Mouse (Mus musculus) midbrain, embryonic 10.5 days (tissue): ENCODE results near the gene Tdg. TPM values are rescaled to one million over a fixed set of nuclear protein-coding genes. Genes with fewer than 3 reads are reported as not detected.

Experiments used
- polyA plus RNA-seq: library from polyadenylated mRNA; unstranded; fragments of >200 nt; fragmentation: Nextera tagmentation; extraction: Ambion mirVana; gene quantifications from 2 replicates; pipeline ENCODE4 v1.2.1, GENCODE M21; 2016

Tdg gene
- polyA plus RNA-seq, 1 experiment from 2014 or later, result 288 TPM

Other genes with a start within 250 kb of the Tdg start
- gene Gm1553, start 137.2 kb upstream of the Tdg start, polyA plus RNA-seq, result not detected in 2 replicates
- gene 1190007I07Rik, start 6.6 kb upstream of the Tdg start, polyA plus RNA-seq, result 35.7 and 43.3 TPM in 2 replicates
- gene Glt8d2, start 60.8 kb downstream of the Tdg start, polyA plus RNA-seq, result 2.2 and 2.3 TPM in 2 replicates
- 25.6 and 27.2 TPM in 2 replicates for gene Hcfc2, start 66.3 kb downstream of the Tdg start, polyA plus RNA-seq
- gene Nfyb, start 134.3 kb downstream of the Tdg start, polyA plus RNA-seq, result 60.7 and 61.1 TPM in 2 replicates
- 163 and 169 TPM in 2 replicates for gene Txnrd1, start 204.1 kb downstream of the Tdg start, polyA plus RNA-seq
- 0.15 and 0.20 TPM in 2 replicates for gene Eid3, start 236.8 kb downstream of the Tdg start, polyA plus RNA-seq